Comparison of ENCODE assay signal across 12 mouse cellular contexts in genomic region chr11:114879666-114880065, GRCm38 (mm10). TPM values are rescaled to one million over a fixed set of nuclear protein-coding genes. Genes with fewer than 3 reads are reported as not detected.
DNase-seq lines count a peak whose midpoint lies in the region.
"Had no signal": no experiment of that assay in that cellular context is flagged by ENCODE, and none has a peak within 500 bp of the region (broad histone marks: within the 10 kb centered on the region; RNA-seq: fewer than 3 reads in every experiment).

No protein-coding gene starts in this region.

- peak; percentile 42 for DNase-seq in heart, adult 8-10 months (ENCODE audit: low spot score)
- DNase-seq in heart, postnatal 4 days = no peak
- peak; percentile 39 to 47 for DNase-seq in right cerebral cortex, postnatal 10 days (ENCODE audit: low spot score in 2 of 2)
- DNase-seq in right cerebral cortex, postnatal 25 days = no peak
- peak; percentile 68 for DNase-seq in lung, postnatal 36 days
- no peak for DNase-seq in urinary bladder, postnatal 10 days (ENCODE audit: low spot score)
- no peak for DNase-seq in embryo, embryonic 10.5 days (ENCODE audit: low spot score)
- no peak for DNase-seq in Muller cell, postnatal 12 days (ENCODE audit: inconsistent ontology term)
- DNase-seq: cerebellum, postnatal 10 days; gastrocnemius, postnatal 10 days; kidney, adult 18-20 months had no signal

RNA-seq across cellular contexts. Expression of gene Cd300a, which starts 10.2 kb away (rescaled TPM):
- 1 to 10 TPM in 1 of 4 experiments, under 1 TPM in 3; 0.38 to 1.6 (median 0.86) TPM for total RNA-seq in heart, adult 8-10 months (2022)
- total RNA-seq in heart, postnatal 4 days (2021) = under 1 TPM; 0.79 to 0.83 TPM
- total RNA-seq: MEL had no signal

RNA-seq across cellular contexts. Expression of gene Gprc5c, which starts 28.7 kb away (rescaled TPM):
- total RNA-seq in heart, adult 8-10 months (2022) = 1 to 10 TPM; 7.3 to 9.6 (median 9.1) TPM
- total RNA-seq in heart, postnatal 4 days (2021) = 10 to 100 TPM; 11.9 to 12.1 TPM
- total RNA-seq: MEL had no signal

RNA-seq across cellular contexts. Expression of gene Cd300lb, which starts 54.5 kb away (rescaled TPM):
- total RNA-seq in heart, adult 8-10 months (2022) = 1 to 10 TPM in 2 of 4 experiments, under 1 TPM in 2; 0.38 to 1.2 (median 0.73) TPM
- under 1 TPM; 0.19 to 0.32 TPM for total RNA-seq in heart, postnatal 4 days (2021)
- total RNA-seq: MEL had no signal

Comparison
In these comparisons a context has a peak if more than half of its experiments do, and no peak if none do; other contexts are left out.
1. DNase-seq: peak in heart, adult 8-10 months (single experiment), right cerebral cortex, postnatal 10 days (2 of 2) and lung, postnatal 36 days (single experiment); none in heart, postnatal 4 days (single experiment), right cerebral cortex, postnatal 25 days (single experiment), urinary bladder, postnatal 10 days (single experiment), embryo, embryonic 10.5 days (single experiment) and Muller cell, postnatal 12 days (single experiment).